Comparison of ENCODE assay signal across 8 mouse cellular contexts in genomic region chr7:18872014-18872802, GRCm38 (mm10). TPM values are rescaled to one million over a fixed set of nuclear protein-coding genes. Genes with fewer than 3 reads are reported as not detected.
DNase-seq lines count a peak whose midpoint lies in the region; ATAC-seq lines count a peak whose summit lies in the region.

No protein-coding gene starts in this region.

- H3K4me1 ChIP-seq in liver, embryonic 11.5 days (replicated peaks; ENCODE audit: control insufficient read depth, insufficient read depth, low read length) = no peaks in the 10 kb centered on the region
- H3K4me1 ChIP-seq in forebrain, embryonic 13.5 days = peaks cover 4% of the 10 kb centered on the region; the same call in 1 of the 2 replicates
- H3K4me1 ChIP-seq in limb, embryonic 10.5 days = peaks cover 10% of the 10 kb centered on the region
- 0 out of 2 replicates have a peak, but pooled peaks cover 3% of the 10 kb centered on the region for H3K4me1 ChIP-seq in neural tube, embryonic 14.5 days (ENCODE audit: control insufficient read depth, insufficient read depth, low read length)

- H3K27ac ChIP-seq in liver, embryonic 11.5 days (ENCODE audit: low read depth, low read length) = no peak overlapping the region
- H3K27ac ChIP-seq in forebrain, embryonic 13.5 days = no peak overlapping the region
- peak overlapping the region; percentile 42; the same call in 1 of the 2 replicates for H3K27ac ChIP-seq in limb, embryonic 10.5 days
- H3K27ac ChIP-seq in neural tube, embryonic 14.5 days (ENCODE audit: low read depth, low read length) = no peak overlapping the region

- peak overlapping the region; percentile 20; the same call in 1 of the 2 replicates for H3K4me3 ChIP-seq in liver, embryonic 11.5 days (ENCODE audit: low read depth, low read length)
- peak overlapping the region; percentile 45 for H3K4me3 ChIP-seq in forebrain, embryonic 13.5 days
- H3K4me3 ChIP-seq in limb, embryonic 10.5 days = peak overlapping the region; percentile 50
- H3K4me3 ChIP-seq in neural tube, embryonic 14.5 days (ENCODE audit: low read depth, low read length) = peak overlapping the region; percentile 37

- H3K9ac ChIP-seq in liver, embryonic 11.5 days (ENCODE audit: low read depth, low read length) = no peak overlapping the region
- H3K9ac ChIP-seq in forebrain, embryonic 13.5 days = peak overlapping the region; percentile 63
- peak overlapping the region; percentile 41 for H3K9ac ChIP-seq in neural tube, embryonic 14.5 days (replicated peaks; ENCODE audit: low read depth, low read length)

- no peaks in the 10 kb centered on the region for H3K36me3 ChIP-seq in liver, embryonic 11.5 days (ENCODE audit: control insufficient read depth, insufficient read depth, low read length)
- no peaks in the 10 kb centered on the region for H3K36me3 ChIP-seq in forebrain, embryonic 13.5 days (ENCODE audit: poor library complexity, severe bottlenecking)
- no peaks in the 10 kb centered on the region for H3K36me3 ChIP-seq in limb, embryonic 10.5 days
- H3K36me3 ChIP-seq in neural tube, embryonic 14.5 days (ENCODE audit: control insufficient read depth, insufficient read depth, low read length) = no peaks in the 10 kb centered on the region

- intact Hi-C loops in left cerebral cortex, postnatal 14 days (cut with DNase I) = loop anchor here (10.0 kb wide), 1 partner anchor 1807 kb away; the partner anchor contains the start of gene Hif3a

- peaks cover 3% of the 10 kb centered on the region; the same call in 1 of the 2 replicates for H3K9me3 ChIP-seq in liver, embryonic 11.5 days (ENCODE audit: control insufficient read depth, low read length)
- peaks cover 8% of the 10 kb centered on the region; the same call in 1 of the 2 replicates for H3K9me3 ChIP-seq in forebrain, embryonic 13.5 days (replicated peaks)
- H3K9me3 ChIP-seq in limb, embryonic 10.5 days (replicated peaks) = no peaks in the 10 kb centered on the region
- H3K9me3 ChIP-seq in neural tube, embryonic 14.5 days (ENCODE audit: control insufficient read depth, low read length) = no peaks in the 10 kb centered on the region

- no peak for ATAC-seq in liver, embryonic 11.5 days (replicated peaks; ENCODE audit: low FRiP score)
- ATAC-seq in forebrain, embryonic 13.5 days = peak; percentile 66
- ATAC-seq in neural tube, embryonic 14.5 days (ENCODE audit: low read depth) = peak; percentile 59

- peaks cover 4% of the 10 kb centered on the region; the same call in 1 of the 2 replicates for H3K27me3 ChIP-seq in liver, embryonic 11.5 days (replicated peaks; ENCODE audit: control insufficient read depth, insufficient read depth, low read length)
- H3K27me3 ChIP-seq in forebrain, embryonic 13.5 days = no peaks in the 10 kb centered on the region
- H3K27me3 ChIP-seq in limb, embryonic 10.5 days (ENCODE audit: low read depth, poor library complexity, severe bottlenecking) = no peaks in the 10 kb centered on the region
- H3K27me3 ChIP-seq in neural tube, embryonic 14.5 days (ENCODE audit: control insufficient read depth, insufficient read depth, low read length) = no peaks in the 10 kb centered on the region

- WGBS in liver, embryonic 11.5 days = 34% methylated on average over 14 of the region's 14 CpGs
- WGBS in forebrain, embryonic 13.5 days = 32% methylated on average over 13 of the region's 14 CpGs
- WGBS in limb, embryonic 10.5 days = 30% methylated on average over 13 of the region's 14 CpGs
- WGBS in neural tube, embryonic 14.5 days = 31% methylated on average over 13 of the region's 14 CpGs

- no peak for DNase-seq in liver, embryonic 11.5 days (ENCODE audit: low spot score)
- DNase-seq in liver = no peak
- DNase-seq in limb, embryonic 10.5 days (ENCODE audit: low spot score) = no peak
- no peak for DNase-seq in frontal cortex, postnatal 36 days (ENCODE audit: low spot score in 2 of 2)
- no peak for DNase-seq in ovary, postnatal 36 days (ENCODE audit: low spot score)
- DNase-seq in left cerebral cortex, postnatal 14 days (ENCODE audit: low spot score in 2 of 2) = no peak

- peak overlapping the region; percentile 62 for H3K4me2 ChIP-seq in liver, embryonic 11.5 days
- H3K4me2 ChIP-seq in forebrain, embryonic 13.5 days = peak overlapping the region; percentile 86
- peak overlapping the region; percentile 54 for H3K4me2 ChIP-seq in neural tube, embryonic 14.5 days (ENCODE audit: low read depth, low read length)

RNA-seq across cellular contexts. Expression of gene Pglyrp1, which starts 1.1 kb away (rescaled TPM):
- polyA plus RNA-seq in liver, embryonic 11.5 days (2014; fragmentation: Nextera tagmentation; extraction: Ambion mirVana) = 7.9 TPM in 2 replicates
- polyA plus RNA-seq in forebrain, embryonic 13.5 days (2015; fragmentation: Nextera tagmentation; extraction: Ambion mirVana) = 7.4 and 8.2 TPM in 2 replicates
- 0.33 and 0.58 TPM in 2 replicates for polyA plus RNA-seq in limb, embryonic 10.5 days (2016; fragmentation: Nextera tagmentation; extraction: Ambion mirVana)
- 18.3 and 18.7 TPM in 2 replicates for polyA plus RNA-seq in neural tube, embryonic 14.5 days (2014; fragmentation: Nextera tagmentation; extraction: Ambion mirVana)
- 10 to 100 TPM; 25.1 to 34.5 TPM for total RNA-seq in left cerebral cortex, postnatal 14 days (2021)

RNA-seq across cellular contexts. Expression of gene Mill2, which starts 32.4 kb away (rescaled TPM):
- polyA plus RNA-seq in liver, embryonic 11.5 days (2014; fragmentation: Nextera tagmentation; extraction: Ambion mirVana) = 0.21 and 0.26 TPM in 2 replicates
- 0.11 and 0.34 TPM in 2 replicates for polyA plus RNA-seq in forebrain, embryonic 13.5 days (2015; fragmentation: Nextera tagmentation; extraction: Ambion mirVana)
- polyA plus RNA-seq in limb, embryonic 10.5 days (2016; fragmentation: Nextera tagmentation; extraction: Ambion mirVana) = not detected in 2 replicates
- 0.46 TPM in 1 of 2 replicates, not detected in the other for polyA plus RNA-seq in neural tube, embryonic 14.5 days (2014; fragmentation: Nextera tagmentation; extraction: Ambion mirVana)
- total RNA-seq in left cerebral cortex, postnatal 14 days (2021) = 1 to 10 TPM; 1.3 to 2.0 TPM

RNA-seq across cellular contexts. Expression of gene Ccdc61, which starts 38.0 kb away (rescaled TPM):
- 20.8 and 21.1 TPM in 2 replicates for polyA plus RNA-seq in liver, embryonic 11.5 days (2014; fragmentation: Nextera tagmentation; extraction: Ambion mirVana)
- polyA plus RNA-seq in forebrain, embryonic 13.5 days (2015; fragmentation: Nextera tagmentation; extraction: Ambion mirVana) = 25.6 and 27.9 TPM in 2 replicates
- 34.1 and 37.6 TPM in 2 replicates for polyA plus RNA-seq in limb, embryonic 10.5 days (2016; fragmentation: Nextera tagmentation; extraction: Ambion mirVana)
- 17.6 and 20.2 TPM in 2 replicates for polyA plus RNA-seq in neural tube, embryonic 14.5 days (2014; fragmentation: Nextera tagmentation; extraction: Ambion mirVana)
- 10 to 100 TPM; 11.6 to 13.0 TPM for total RNA-seq in left cerebral cortex, postnatal 14 days (2021)

RNA-seq across cellular contexts. Expression of gene Psg17, which starts 50.8 kb away (rescaled TPM):
- 0.08 TPM in 2 replicates for polyA plus RNA-seq in liver, embryonic 11.5 days (2014; fragmentation: Nextera tagmentation; extraction: Ambion mirVana)
- polyA plus RNA-seq in forebrain, embryonic 13.5 days (2015; fragmentation: Nextera tagmentation; extraction: Ambion mirVana) = not detected in 2 replicates
- not detected in 2 replicates for polyA plus RNA-seq in limb, embryonic 10.5 days (2016; fragmentation: Nextera tagmentation; extraction: Ambion mirVana)
- 0.12 TPM in 1 of 2 replicates, not detected in the other for polyA plus RNA-seq in neural tube, embryonic 14.5 days (2014; fragmentation: Nextera tagmentation; extraction: Ambion mirVana)
- not detected for total RNA-seq in left cerebral cortex, postnatal 14 days (2021)

RNA-seq across cellular contexts. Expression of gene Nova2, which starts 53.5 kb away (rescaled TPM):
- polyA plus RNA-seq in liver, embryonic 11.5 days (2014; fragmentation: Nextera tagmentation; extraction: Ambion mirVana) = 0.22 and 0.41 TPM in 2 replicates
- 12.3 and 13.7 TPM in 2 replicates for polyA plus RNA-seq in forebrain, embryonic 13.5 days (2015; fragmentation: Nextera tagmentation; extraction: Ambion mirVana)
- polyA plus RNA-seq in limb, embryonic 10.5 days (2016; fragmentation: Nextera tagmentation; extraction: Ambion mirVana) = 0.23 and 0.28 TPM in 2 replicates
- 17.1 and 18.4 TPM in 2 replicates for polyA plus RNA-seq in neural tube, embryonic 14.5 days (2014; fragmentation: Nextera tagmentation; extraction: Ambion mirVana)
- 100 to 1,000 TPM; 105 to 110 TPM for total RNA-seq in left cerebral cortex, postnatal 14 days (2021)
